Mouse (Mus musculus) embryonic facial prominence, embryonic 14.5 days (tissue): Measurements from ENCODE around the gene Tinf2. TPM values are rescaled to one million over a fixed set of nuclear protein-coding genes. Genes with fewer than 3 reads are reported as not detected.
A peak's percentile ranks its signal among the peaks of the same experiment; 100 is the strongest.

Experiments used
- ATAC-seq: fragments of 200-750 bp; cut with Nextera tagmentation; 2 replicates; pipeline ENCODE4 v1.8.0; 2017; ENCODE audit warnings: low read depth, moderate number of reproducible peaks, moderate TSS enrichment
- DNase-seq: peaks from one replicate; pipeline ENCODE4 v3.0.0-alpha.2; 2015; ENCODE audit warnings: low spot score
- H3K27ac ChIP-seq: fragments of 300-500 bp; sonication (generic); replicated peaks from 2 replicates; pipeline ENCODE4 v1.5.1; 2014; ENCODE audit warnings: low read depth, mild to moderate bottlenecking, low read length, moderate library complexity
- H3K27me3 ChIP-seq: fragments of 300-500 bp; sonication (generic); replicated peaks from 2 replicates; pipeline ENCODE4 v1.6.1; 2014; ENCODE audit warnings: low read length; ENCODE audit not compliant: control insufficient read depth, insufficient read depth
- H3K36me3 ChIP-seq: fragments of 300-500 bp; sonication (generic); 2 replicates; pipeline ENCODE4 v1.6.1; 2014; ENCODE audit warnings: low read length, mixed read lengths; ENCODE audit not compliant: control insufficient read depth, insufficient read depth
- H3K4me1 ChIP-seq: fragments of 300-500 bp; sonication (generic); 2 replicates; pipeline ENCODE4 v1.6.1; 2014; ENCODE audit warnings: antibody characterized with exemption, low read length; ENCODE audit not compliant: control insufficient read depth, insufficient read depth
- H3K4me2 ChIP-seq: fragments of 300-500 bp; sonication (generic); 2 replicates; pipeline ENCODE4 v1.6.1; 2014; ENCODE audit warnings: low read depth, mild to moderate bottlenecking, low read length, moderate library complexity, mixed read lengths
- H3K4me3 ChIP-seq: fragments of 300-500 bp; sonication (generic); 2 replicates; pipeline ENCODE4 v1.5.1; 2014; ENCODE audit warnings: low read depth, mild to moderate bottlenecking, low read length
- H3K9ac ChIP-seq: fragments of 300-500 bp; sonication (generic); 2 replicates; pipeline ENCODE4 v1.6.1; 2014; ENCODE audit warnings: low read depth, mild to moderate bottlenecking, low read length, moderate library complexity, mixed read lengths
- H3K9me3 ChIP-seq: fragments of 300-500 bp; sonication (generic); 2 replicates; pipeline ENCODE4 v1.6.1; 2016; ENCODE audit warnings: low read length; ENCODE audit not compliant: control insufficient read depth
- WGBS: fragments of 180-500 bp; shearing (Covaris S2); extraction: QIAGEN DNeasy Blood & Tissue Kit; methylation state at CpG from one replicate; pipeline ENCODE4 v1.1.7; 2014; 5-methylcytosine and 5-hydroxymethylcytosine counted together
- polyA plus RNA-seq: library from polyadenylated mRNA; unstranded; fragments of >200 nt; fragmentation: Nextera tagmentation; extraction: Ambion mirVana; gene quantifications from 2 replicates; pipeline ENCODE4 v1.2.1, GENCODE M21; 2014

Gene Tinf2
- 32.2 and 36.2 TPM in 2 replicates for polyA plus RNA-seq

GRCm38 (mm10) chr14:55681160-55682117 is at the start of gene Tinf2:
Tinf2 (minus strand) TSS chr14:55681820.
- no peaks in the 10 kb centered on the region for H3K4me1 ChIP-seq
- H3K27me3 ChIP-seq, result no peaks in the 10 kb centered on the region
- H3K36me3 ChIP-seq, result peaks cover 43% of the 10 kb centered on the region
- peak; percentile 97 for DNase-seq
- H3K9me3 ChIP-seq, result no peaks in the 10 kb centered on the region
- ATAC-seq, result peak; percentile 97
- H3K27ac ChIP-seq, result peak within 1 kb of the TSS; percentile 92
- H3K9ac ChIP-seq, result peak within 1 kb of the TSS; percentile 84
- peak within 1 kb of the TSS; percentile 82 for H3K4me2 ChIP-seq
- peak within 1 kb of the TSS; percentile 81 for H3K4me3 ChIP-seq
- under 1% methylated on average over 63 of the region's 66 CpGs for WGBS

- Histone ChIP-seq H3K27me3 (no peaks in the 10 kb centered on the region), H3K36me3 (no peaks in the 10 kb centered on the region), H3K9ac (no peak overlapping the region), H3K4me3 (no peak overlapping the region), H3K4me1 (no peaks in the 10 kb centered on the region), H3K9me3 (no peaks in the 10 kb centered on the region), H3K4me2 (no peak overlapping the region), H3K27ac (no peak overlapping the region)
- 83% methylated on average over 7 of the region's 7 CpGs for WGBS
- no peak for DNase-seq
- no peak for ATAC-seq
Observed at GRCm38 (mm10) chr14:55730531-55731032, 49.0 kb upstream of the Tinf2 start.

GRCm38 (mm10) chr14:55730116-55730515 is 48.5 kb upstream of the Tinf2 start:
- no peaks in the 10 kb centered on the region for H3K36me3 ChIP-seq
- ATAC-seq (no peak), DNase-seq (no peak)
- H3K9ac ChIP-seq, result no peak overlapping the region
- WGBS, result 72% methylated on average over 7 of the region's 7 CpGs
- H3K9me3 ChIP-seq, result no peaks in the 10 kb centered on the region
- H3K4me2 ChIP-seq, result no peak overlapping the region
- no peaks in the 10 kb centered on the region for H3K27me3 ChIP-seq
- no peak overlapping the region for H3K27ac ChIP-seq
- no peak overlapping the region for H3K4me3 ChIP-seq
- no peaks in the 10 kb centered on the region for H3K4me1 ChIP-seq

GRCm38 (mm10) chr14:55727889-55728685 is 46.5 kb upstream of the Tinf2 start:
- no peak for ATAC-seq
- no peaks in the 10 kb centered on the region for H3K36me3 ChIP-seq
- DNase-seq, result no peak
- 61% methylated on average over 8 of the region's 8 CpGs for WGBS
- H3K27me3 ChIP-seq, result no peaks in the 10 kb centered on the region
- no peak overlapping the region for H3K9ac ChIP-seq
- no peak overlapping the region for H3K27ac ChIP-seq
- H3K4me1 ChIP-seq, result no peaks in the 10 kb centered on the region
- H3K4me2 ChIP-seq, result no peak overlapping the region
- H3K9me3 ChIP-seq, result no peaks in the 10 kb centered on the region
- H3K4me3 ChIP-seq, result no peak overlapping the region

- Histone ChIP-seq H3K9me3 (no peaks in the 10 kb centered on the region), H3K9ac (no peak overlapping the region), H3K27me3 (no peaks in the 10 kb centered on the region), H3K27ac (no peak overlapping the region), H3K36me3 (no peaks in the 10 kb centered on the region), H3K4me1 (0 out of 2 replicates have a peak, but pooled peaks cover 1% of the 10 kb centered on the region), H3K4me3 (no peak overlapping the region), H3K4me2 (no peak overlapping the region)
- DNase-seq, result no peak
- no peak for ATAC-seq
Observed at GRCm38 (mm10) chr14:55726261-55726660, 44.6 kb upstream of the Tinf2 start.

GRCm38 (mm10) chr14:55724411-55724871 is 42.8 kb upstream of the Tinf2 start:
- Histone ChIP-seq H3K27me3 (no peaks in the 10 kb centered on the region), H3K27ac (no peak overlapping the region), H3K4me1 (0 out of 2 replicates have a peak, but pooled peaks cover 3% of the 10 kb centered on the region), H3K36me3 (0 out of 2 replicates have a peak, but pooled peaks cover 6% of the 10 kb centered on the region), H3K4me3 (no peak overlapping the region), H3K4me2 (no peak overlapping the region), H3K9me3 (no peaks in the 10 kb centered on the region), H3K9ac (no peak overlapping the region)
- DNase-seq (no peak), ATAC-seq (no peak)
- 52% methylated on average over 8 of the region's 8 CpGs for WGBS

- H3K9me3 ChIP-seq, result no peaks in the 10 kb centered on the region
- no peak overlapping the region for H3K4me3 ChIP-seq
- 93% methylated on average over 7 of the region's 7 CpGs for WGBS
- H3K27ac ChIP-seq, result no peak overlapping the region
- no peak overlapping the region for H3K4me2 ChIP-seq
- 0 out of 2 replicates have a peak, but pooled peaks cover 3% of the 10 kb centered on the region for H3K4me1 ChIP-seq
- no peak overlapping the region for H3K9ac ChIP-seq
- H3K36me3 ChIP-seq, result peaks cover 15% of the 10 kb centered on the region; the same call in 1 of the 2 replicates
- H3K27me3 ChIP-seq, result no peaks in the 10 kb centered on the region
- DNase-seq (no peak), ATAC-seq (no peak)
Observed at GRCm38 (mm10) chr14:55723433-55723832, 41.8 kb upstream of the Tinf2 start.

- Histone ChIP-seq H3K36me3 (peaks cover 20% of the 10 kb centered on the region; the same call in 1 of the 2 replicates), H3K9ac (peak overlapping the region; percentile 80), H3K4me1 (0 out of 2 replicates have a peak, but pooled peaks cover 3% of the 10 kb centered on the region), H3K9me3 (no peaks in the 10 kb centered on the region), H3K4me3 (peak overlapping the region; percentile 84), H3K27me3 (no peaks in the 10 kb centered on the region), H3K4me2 (peak overlapping the region; percentile 62), H3K27ac (peak overlapping the region; percentile 79; the same call in 1 of the 2 replicates)
- ATAC-seq, result no peak
- DNase-seq, result no peak
- 48% methylated on average over 8 of the region's 8 CpGs for WGBS
Observed at GRCm38 (mm10) chr14:55722438-55722945, 40.9 kb upstream of the Tinf2 start.
